Mouse (Mus musculus) forebrain, embryonic 16.5 days (tissue): ENCODE measurements at regions not wholly inside any gene's neighbourhood (a gene's known extent, or its start where the extent isn't known, plus 50 kb on each side); places are given as distances from the start of the nearest gene placed in this dataset.

ENCODE experiments used
- ATAC-seq: fragments of 200-750 bp; cut with Nextera tagmentation; 2 replicates; pipeline ENCODE4 v1.8.0; 2017; ENCODE audit warnings: mild to moderate bottlenecking, moderate library complexity
- H3K27ac ChIP-seq: fragments of 300-500 bp; sonication (generic); 2 replicates; pipeline ENCODE4 v1.5.1; 2014; ENCODE audit warnings: low read length, control low read depth
- H3K27me3 ChIP-seq: fragments of 300-500 bp; sonication (generic); replicated peaks from 2 replicates; pipeline ENCODE4 v1.6.1; 2014; ENCODE audit warnings: low read length; ENCODE audit not compliant: control insufficient read depth, insufficient read depth
- H3K36me3 ChIP-seq: fragments of 300-500 bp; sonication (generic); 2 replicates; pipeline ENCODE4 v1.6.1; 2014; ENCODE audit not compliant: control insufficient read depth, insufficient read depth
- H3K4me1 ChIP-seq: fragments of 300-500 bp; sonication (generic); replicated peaks from 2 replicates; pipeline ENCODE4 v1.6.1; 2014; ENCODE audit warnings: low read length; ENCODE audit not compliant: control insufficient read depth, insufficient read depth
- H3K4me2 ChIP-seq: fragments of 300-500 bp; sonication (generic); 2 replicates; pipeline ENCODE4 v1.6.1; 2014; ENCODE audit warnings: mild to moderate bottlenecking, low read length, control low read depth
- H3K4me3 ChIP-seq: fragments of 300-500 bp; sonication (generic); replicated peaks from 2 replicates; pipeline ENCODE4 v1.5.1; 2014; ENCODE audit warnings: mild to moderate bottlenecking, low read length, control low read depth
- H3K9ac ChIP-seq: fragments of 300-500 bp; sonication (generic); replicated peaks from 2 replicates; pipeline ENCODE4 v1.6.1; 2014; ENCODE audit warnings: low read depth, low read length, control low read depth
- H3K9me3 ChIP-seq: fragments of 300-500 bp; sonication (generic); 2 replicates; pipeline ENCODE4 v1.6.1; 2016; ENCODE audit warnings: low read length; ENCODE audit not compliant: control insufficient read depth
- WGBS: fragments of 180-500 bp; shearing (Covaris S2); extraction: QIAGEN DNeasy Blood & Tissue Kit; methylation state at CpG from one replicate; pipeline ENCODE4 v1.1.7; 2014; 5-methylcytosine and 5-hydroxymethylcytosine counted together

GRCm38 (mm10) chr19:15802641-15803040 is 144.5 kb downstream of the Psat1 start:
- no peak for ATAC-seq
- peak overlapping the region; percentile 62; the same call in 1 of the 2 replicates for H3K4me2 ChIP-seq

GRCm38 (mm10) chr19:15801811-15802486 is 145.2 kb downstream of the Psat1 start:
- Histone ChIP-seq H3K4me1 (peaks cover 31% of the 10 kb centered on the region), H3K4me2 (peak overlapping the region; percentile 62), H3K36me3 (no peaks in the 10 kb centered on the region), H3K9me3 (no peaks in the 10 kb centered on the region), H3K4me3 (peak overlapping the region; percentile 35), H3K27me3 (peaks cover 2% of the 10 kb centered on the region; the same call in 1 of the 2 replicates), H3K27ac (peak overlapping the region; percentile 83), H3K9ac (peak overlapping the region; percentile 52)
- ATAC-seq: peak; percentile 83
- WGBS: 2% methylated on average over 17 of the region's 17 CpGs

More at GRCm38 (mm10) chr19:15802641-15803040, 144.5 kb downstream of the Psat1 start:
- peaks cover 31% of the 10 kb centered on the region for H3K4me1 ChIP-seq
- H3K27me3 ChIP-seq: peaks cover 2% of the 10 kb centered on the region; the same call in 1 of the 2 replicates
- H3K9ac ChIP-seq: no peak overlapping the region
- no peaks in the 10 kb centered on the region for H3K36me3 ChIP-seq
- no peaks in the 10 kb centered on the region for H3K9me3 ChIP-seq
- H3K4me3 ChIP-seq: no peak overlapping the region
- H3K27ac ChIP-seq: peak overlapping the region; percentile 13; the same call in 1 of the 2 replicates
- WGBS: 17% methylated on average over 5 of the region's 5 CpGs

- H3K9ac ChIP-seq: peak overlapping the region; percentile 52
- peak overlapping the region; percentile 83 for H3K27ac ChIP-seq
- H3K9me3 ChIP-seq: no peaks in the 10 kb centered on the region
- H3K4me1 ChIP-seq: peaks cover 31% of the 10 kb centered on the region
- 8% methylated on average over 16 of the region's 16 CpGs for WGBS
- peak overlapping the region; percentile 62 for H3K4me2 ChIP-seq
- peak overlapping the region; percentile 35 for H3K4me3 ChIP-seq
- H3K36me3 ChIP-seq: no peaks in the 10 kb centered on the region
- H3K27me3 ChIP-seq: peaks cover 2% of the 10 kb centered on the region; the same call in 1 of the 2 replicates
- peak; percentile 80 for ATAC-seq
Observed at GRCm38 (mm10) chr19:15800856-15801706, 146.1 kb downstream of the Psat1 start.

- Histone ChIP-seq H3K27me3 (peaks cover 6% of the 10 kb centered on the region), H3K4me3 (no peak overlapping the region), H3K4me2 (no peak overlapping the region), H3K4me1 (peaks cover 14% of the 10 kb centered on the region), H3K9me3 (no peaks in the 10 kb centered on the region), H3K9ac (no peak overlapping the region), H3K36me3 (no peaks in the 10 kb centered on the region), H3K27ac (no peak overlapping the region)
- 64% methylated on average over 4 of the region's 4 CpGs for WGBS
- no peak for ATAC-seq
Observed at GRCm38 (mm10) chr19:15796466-15796865, 150.7 kb downstream of the Psat1 start.

- H3K9me3 ChIP-seq: no peaks in the 10 kb centered on the region
- no peak overlapping the region for H3K4me3 ChIP-seq
- no peaks in the 10 kb centered on the region for H3K36me3 ChIP-seq
- ATAC-seq: no peak
- peaks cover 11% of the 10 kb centered on the region for H3K4me1 ChIP-seq
- H3K9ac ChIP-seq: no peak overlapping the region
- no peak overlapping the region for H3K4me2 ChIP-seq
- peaks cover 7% of the 10 kb centered on the region; the same call in 1 of the 2 replicates for H3K27me3 ChIP-seq
- 62% methylated on average over 4 of the region's 4 CpGs for WGBS
- H3K27ac ChIP-seq: no peak overlapping the region
Observed at GRCm38 (mm10) chr19:15791942-15792341, 155.2 kb downstream of the Psat1 start.

- Histone ChIP-seq H3K27me3 (peaks cover 7% of the 10 kb centered on the region; the same call in 1 of the 2 replicates), H3K9ac (no peak overlapping the region), H3K4me3 (peak overlapping the region; percentile 27), H3K36me3 (no peaks in the 10 kb centered on the region), H3K9me3 (no peaks in the 10 kb centered on the region), H3K27ac (no peak overlapping the region), H3K4me2 (peak overlapping the region; percentile 52), H3K4me1 (peaks cover 11% of the 10 kb centered on the region)
- 38% methylated on average over 12 of the region's 12 CpGs for WGBS
- ATAC-seq: peak; percentile 34; the same call in 1 of the 2 replicates
Observed at GRCm38 (mm10) chr19:15791264-15791913, 155.7 kb downstream of the Psat1 start.

- Histone ChIP-seq H3K36me3 (no peaks in the 10 kb centered on the region), H3K27me3 (peaks cover 7% of the 10 kb centered on the region; the same call in 1 of the 2 replicates), H3K4me1 (peaks cover 11% of the 10 kb centered on the region), H3K9me3 (no peaks in the 10 kb centered on the region), H3K4me3 (peak overlapping the region; percentile 27), H3K27ac (peak overlapping the region; percentile 33; the same call in 1 of the 2 replicates), H3K9ac (peak overlapping the region; percentile 37; the same call in 1 of the 2 replicates), H3K4me2 (peak overlapping the region; percentile 52)
- ATAC-seq: peak; percentile 79
- whole genome bisulfite sequencing: 7% methylated on average over 13 of the region's 13 CpGs
Observed at GRCm38 (mm10) chr19:15790620-15791263, 156.4 kb downstream of the Psat1 start.

GRCm38 (mm10) chr19:15789741-15790140 is 157.4 kb downstream of the Psat1 start:
- 88% methylated on average over 5 of the region's 5 CpGs for WGBS
- Histone ChIP-seq H3K9me3 (no peaks in the 10 kb centered on the region), H3K27ac (no peak overlapping the region), H3K36me3 (no peaks in the 10 kb centered on the region), H3K27me3 (peaks cover 7% of the 10 kb centered on the region; the same call in 1 of the 2 replicates), H3K4me2 (no peak overlapping the region), H3K9ac (no peak overlapping the region), H3K4me3 (no peak overlapping the region), H3K4me1 (peaks cover 11% of the 10 kb centered on the region)
- ATAC-seq: no peak
